Mouse (Mus musculus): Measurements from ENCODE around the gene Chchd3.

- TF ChIP-seq CTCF (IDR thresholded peaks at IDR 0.05; ENCODE audit: low read depth, low read length) (no peak), GATA1 (IDR thresholded peaks at IDR 0.05; ENCODE audit: borderline replicate concordance, low read length) (no peak), POLR2AphosphoS5 (IDR thresholded peaks at IDR 0.05; ENCODE audit: insufficient replicate concordance, low read depth, low read length) (no peak)
Measured at GRCm38 (mm10) chr6:33104661-33105060, 44.6 kb upstream of the Chchd3 start.

Data from G1E (cell line).